Mouse (Mus musculus): Measurements from ENCODE around the gene Dtd1. TPM values are rescaled to one million over a fixed set of nuclear protein-coding genes. Genes with fewer than 3 reads are reported as not detected.
A peak's percentile ranks its signal among the peaks of the same experiment; 100 is the strongest.

Gene Dtd1
- total RNA-seq, 2 experiments from 2014 or later = 18.4 to 19.9 TPM

- no peak for DNase-seq
Measured at GRCm38 (mm10) chr2:144768375-144769117, 168.8 kb downstream of the Dtd1 start.

GRCm38 (mm10) chr2:144769118-144769496 lies 169.4 kb downstream of the Dtd1 start:
- DNase-seq = no peak

DNA sequence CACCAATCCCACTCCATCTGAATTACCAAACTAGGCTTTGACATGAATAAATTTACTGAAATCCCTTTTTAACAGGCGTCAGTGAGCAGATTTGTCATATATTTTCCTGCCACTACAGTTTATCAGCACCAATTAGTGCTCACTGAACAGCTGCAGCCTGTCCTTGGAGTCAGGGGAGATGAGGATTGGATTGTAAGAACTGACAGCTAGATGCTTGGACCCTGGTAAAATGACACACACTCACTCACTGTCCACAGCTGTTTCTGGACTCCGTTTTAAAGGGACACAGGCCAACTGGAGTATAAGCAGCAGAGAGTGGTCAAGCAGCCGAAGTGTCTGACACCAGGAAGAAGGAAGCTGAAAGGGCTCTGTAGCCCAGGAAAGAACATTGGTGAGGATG lies 169.9 kb downstream of the Dtd1 start:
- peak in 1 of 2 experiments; percentile 36 for DNase-seq

GRCm38 (mm10) chr2:144770452-144770941 lies 170.8 kb downstream of the Dtd1 start:
- DNase-seq = no peak

DNA sequence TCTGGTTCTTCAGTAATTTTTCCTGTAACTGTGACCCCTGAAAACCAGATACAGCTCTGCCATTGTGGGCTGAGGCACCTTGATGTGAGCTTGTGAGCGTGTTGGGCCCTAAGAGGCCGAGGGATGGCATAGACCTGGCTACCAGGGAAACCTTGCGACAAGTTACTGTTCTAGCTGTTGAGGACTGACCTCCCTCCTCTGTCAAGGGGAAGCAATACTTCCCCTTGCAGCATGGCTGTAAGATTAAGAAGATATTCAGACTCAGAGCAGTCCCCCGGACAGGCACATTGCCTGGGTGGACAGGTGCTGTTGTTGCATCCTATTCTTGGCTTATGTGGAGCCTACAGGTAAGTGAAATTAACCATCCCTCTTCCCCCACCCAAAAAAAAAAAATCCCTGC lies 172.1 kb downstream of the Dtd1 start:
- no peak for DNase-seq

DNA sequence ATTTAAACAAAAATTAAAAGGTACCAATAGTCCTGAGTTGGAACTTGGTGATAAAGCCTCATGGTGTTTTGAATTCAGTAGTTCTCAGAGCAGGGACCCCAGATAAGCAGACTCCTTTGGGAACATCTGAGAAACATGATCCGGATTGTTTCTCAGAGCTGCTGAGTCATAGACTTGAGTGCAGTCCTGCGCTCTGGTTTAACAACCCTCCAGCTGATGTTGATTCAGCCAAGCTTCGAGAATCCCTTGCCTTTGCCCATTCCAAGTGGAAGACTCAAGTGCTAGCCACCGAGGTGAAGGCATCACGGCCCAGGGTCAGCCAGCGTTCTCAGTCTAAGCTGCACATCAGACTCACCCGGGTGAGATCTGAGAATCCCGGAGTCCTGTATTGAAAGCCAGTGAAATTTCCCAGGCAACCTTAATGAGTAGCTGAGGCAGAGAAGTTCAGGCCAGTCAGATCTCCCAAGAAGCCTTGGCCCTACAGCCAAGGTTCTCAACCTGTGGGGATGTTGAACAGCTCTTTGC lies 175.0 kb downstream of the Dtd1 start:
- DNase-seq = peak; percentile 49 to 53

DNA sequence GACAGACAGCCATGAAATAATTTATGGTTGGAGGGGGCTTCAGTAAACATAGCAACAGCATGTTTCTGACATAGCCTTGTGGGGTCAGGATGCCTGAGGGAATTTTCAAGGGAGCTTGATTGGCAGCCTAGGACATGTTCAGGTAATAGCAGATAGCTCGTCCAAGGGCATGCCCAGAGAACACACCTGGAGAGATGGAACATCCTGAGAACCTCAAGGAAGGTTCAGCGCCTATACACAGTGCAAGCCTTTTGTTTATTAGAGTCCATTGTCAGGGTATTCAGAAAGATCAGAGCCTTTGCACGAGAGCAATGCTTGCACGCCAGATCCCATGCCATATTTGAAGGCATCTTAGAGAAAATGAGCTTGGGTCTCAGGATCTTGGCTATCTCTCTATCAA lies 175.9 kb downstream of the Dtd1 start:
- no peak for DNase-seq

GRCm38 (mm10) chr2:144779263-144779662 lies 179.6 kb downstream of the Dtd1 start:
- DNase-seq = no peak

- peak; percentile 17 to 36 for DNase-seq
Measured at GRCm38 (mm10) chr2:144780731-144781130, 181.0 kb downstream of the Dtd1 start.

DNA sequence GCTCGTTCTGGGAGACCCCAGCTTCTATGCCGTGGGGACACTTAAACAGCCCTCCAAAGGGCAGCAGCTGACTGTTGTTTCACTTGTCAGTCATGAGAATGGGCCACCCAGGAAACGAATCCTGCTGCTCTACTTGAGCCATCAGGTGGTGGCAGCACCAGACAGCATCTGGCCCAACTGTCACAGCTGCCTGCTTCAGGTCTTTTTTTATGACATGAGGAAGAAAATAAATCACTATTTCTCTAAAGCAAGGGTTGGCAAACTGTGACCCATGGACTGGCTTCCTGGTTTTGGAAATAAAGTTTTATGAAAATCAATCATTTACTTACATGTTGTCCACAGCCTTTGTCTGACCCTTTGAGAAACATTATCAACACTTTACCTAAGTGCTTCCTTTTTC lies 182.2 kb downstream of the Dtd1 start:
- no peak for DNase-seq

DNA sequence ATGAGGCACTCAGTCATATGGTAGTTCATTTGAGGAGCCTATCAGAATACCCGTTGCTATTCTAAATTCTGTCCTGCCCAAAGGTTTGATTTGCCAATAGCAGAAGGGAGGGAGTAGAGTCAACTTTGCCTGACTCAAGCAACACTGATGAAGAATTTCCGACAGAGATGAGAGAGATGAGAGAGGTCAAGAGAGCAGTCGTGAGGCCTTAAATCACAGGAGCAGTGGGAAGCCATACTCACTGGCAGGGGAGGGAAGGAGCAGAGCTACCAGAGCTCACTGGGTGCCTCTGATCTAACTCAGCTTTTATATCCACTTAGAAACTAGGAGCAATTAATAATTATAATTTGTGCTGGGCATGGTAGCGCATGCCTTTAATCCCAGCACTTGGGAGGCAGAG lies 182.8 kb downstream of the Dtd1 start:
- DNase-seq = no peak

GRCm38 (mm10) chr2:144783190-144783589 lies 183.5 kb downstream of the Dtd1 start:
- DNase-seq = no peak

GRCm38 (mm10) chr2:144783831-144784230 lies 184.1 kb downstream of the Dtd1 start:
- DNase-seq = no peak

GRCm38 (mm10) chr2:144791671-144792294 lies 192.1 kb downstream of the Dtd1 start:
- DNase-seq = no peak

- DNase-seq = peak in 1 of 2 experiments; percentile 26
Measured at GRCm38 (mm10) chr2:144797515-144797914, 197.8 kb downstream of the Dtd1 start.

DNA sequence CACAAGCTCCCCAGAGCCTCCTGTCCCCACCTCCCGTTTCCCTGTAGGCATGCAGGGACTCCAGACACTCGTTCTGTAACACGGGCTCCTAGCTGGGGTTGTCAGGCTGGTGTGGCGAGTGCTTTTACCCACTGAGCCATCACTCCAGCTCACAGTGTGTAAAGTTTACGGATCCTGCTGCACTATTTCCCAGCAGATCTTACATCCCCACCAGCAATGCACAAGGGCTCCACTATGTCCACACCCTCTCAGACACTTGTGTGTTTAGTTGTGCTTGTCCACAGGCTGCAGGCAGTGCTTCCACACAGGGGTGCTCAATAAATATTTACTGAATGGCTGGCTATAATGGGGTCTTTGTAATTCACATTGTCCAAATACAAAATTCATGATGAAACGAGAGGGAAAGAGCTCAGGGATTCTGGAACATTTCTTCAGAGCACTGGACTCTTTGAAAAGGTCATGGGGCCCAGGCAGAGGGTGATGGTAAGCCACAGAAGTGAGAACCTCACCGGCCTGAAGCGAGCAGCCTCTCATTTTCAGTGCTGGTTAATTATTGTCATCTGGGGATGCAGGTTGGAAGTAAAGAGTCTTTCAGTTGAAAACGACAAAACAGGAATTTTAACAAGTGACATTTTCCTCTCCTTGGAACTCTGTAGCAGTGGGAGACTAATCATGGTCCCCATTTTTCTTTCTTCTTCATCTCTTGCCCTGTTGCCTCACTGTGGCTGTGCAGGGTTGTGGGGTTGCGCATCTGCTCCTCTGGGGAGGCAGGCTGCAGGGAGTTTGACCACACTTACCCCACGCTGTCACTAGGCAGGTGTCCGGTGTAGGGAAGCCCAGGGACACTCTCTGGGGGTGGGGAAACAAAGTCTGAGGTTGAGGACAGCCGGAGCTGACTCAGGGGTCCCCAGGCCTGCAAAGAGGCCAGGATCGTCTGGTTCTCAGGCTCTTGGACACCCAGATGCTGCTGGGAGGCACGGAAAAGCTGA lies 208.4 kb downstream of the Dtd1 start:
- DNase-seq = no peak

Small RNAs within 50 kb of the gene (microRNA-seq; reads per million reads assigned to microRNA genes)
- gene Gm24823 = 0 reads per million in 2 experiments

Other genes with a start within 250 kb of the Dtd1 start
- 10 to 100 TPM; 27.4 to 27.5 TPM for gene Kat14, start 230.9 kb upstream of the Dtd1 start, total RNA-seq (2021)
- 10 to 100 TPM in 1 of 2 experiments, 1 to 10 TPM in 1; 8.8 to 10.7 TPM for gene Pet117, start 230.9 kb upstream of the Dtd1 start, total RNA-seq (2021)
- under 1 TPM; 0.59 to 0.60 TPM for gene Dzank1, start 72.5 kb upstream of the Dtd1 start, total RNA-seq (2021)
- 10 to 100 TPM; 10.8 to 11.3 TPM for gene Polr3f, start 72.2 kb upstream of the Dtd1 start, total RNA-seq (2021)
- 10 to 100 TPM; 10.6 to 13.1 TPM for gene Rbbp9, start 49.0 kb upstream of the Dtd1 start, total RNA-seq (2021)
- 10 to 100 TPM; 18.9 to 22.2 TPM for gene Sec23b, start 43.7 kb upstream of the Dtd1 start, total RNA-seq (2021)
- gene Smim26, start 5.8 kb upstream of the Dtd1 start, total RNA-seq (2021) = 100 to 1,000 TPM; 103 to 108 TPM
- not detected for gene Scp2d1, start 223.8 kb downstream of the Dtd1 start, total RNA-seq (2021)